Mouse (Mus musculus): ENCODE results near the gene Cers2. TPM values are rescaled to one million over a fixed set of nuclear protein-coding genes. Genes with fewer than 3 reads are reported as not detected.

Gene Cers2
- polyA plus RNA-seq, 1 experiment: 116 TPM

DNA sequence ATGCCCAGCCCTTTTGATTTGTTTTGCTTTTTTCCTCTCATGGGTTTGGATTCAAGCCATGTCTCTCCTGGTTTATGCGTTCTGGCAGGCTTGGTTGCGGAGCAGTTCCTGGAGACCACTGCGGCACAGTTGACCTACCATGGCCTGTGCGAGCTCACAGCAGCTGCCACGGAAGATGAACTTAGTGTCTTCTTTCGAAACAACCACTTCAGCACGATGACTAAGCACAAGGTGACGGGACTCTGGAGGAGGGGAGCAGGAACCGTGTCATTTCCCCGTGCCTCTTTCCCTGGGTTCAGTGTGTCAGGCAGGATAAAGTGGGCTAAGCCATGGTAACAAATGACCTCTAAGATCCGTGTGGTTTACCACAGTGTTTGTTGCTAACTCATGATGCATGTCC lies 21.1 kb upstream of the Cers2 start:
- TF ChIP-seq CEBPB (IDR thresholded peaks at IDR 0.05; ENCODE audit: insufficient read depth, poor library complexity, severe bottlenecking) (peak; percentile 62; the same call in 1 of the 2 replicates), POLR2A (IDR thresholded peaks at IDR 0.05; ENCODE audit: insufficient read length, low read depth) (no peak), POLR2AphosphoS2 (IDR thresholded peaks at IDR 0.05; ENCODE audit: insufficient read length, low read depth) (no peak), MYOG (IDR thresholded peaks at IDR 0.05; ENCODE audit: control insufficient read depth in 1 of 3, insufficient read depth in 1 of 3, insufficient read length in 2 of 3, low read depth in 2 of 3) (peak; percentile 73 to 92 (median 76)), TCF12 (IDR thresholded peaks at IDR 0.05; ENCODE audit: insufficient read depth, poor library complexity, severe bottlenecking) (no peak), MAX (IDR thresholded peaks at IDR 0.05; ENCODE audit: low read depth) (no peak), TCF3 (IDR thresholded peaks at IDR 0.05; ENCODE audit: insufficient read length, low read depth) (peak; percentile 42), MYOD1 (IDR thresholded peaks at IDR 0.05; ENCODE audit: control insufficient read depth in 1 of 3, insufficient read length in 2 of 3, low read depth in 2 of 3) (peak; percentile 59 to 95 (median 85)), USF1 (IDR thresholded peaks at IDR 0.05; ENCODE audit: low read depth) (no peak), REST (IDR thresholded peaks at IDR 0.05; ENCODE audit: insufficient read depth, insufficient read length) (no peak), SRF (IDR thresholded peaks at IDR 0.05; ENCODE audit: control insufficient read depth, insufficient read length, low read depth) (no peak), E2F4 (IDR thresholded peaks at IDR 0.05; ENCODE audit: insufficient read depth) (no peak)
- H3K36me3 ChIP-seq (ENCODE audit: control insufficient read depth, insufficient read depth): peaks cover 11% of the 10 kb centered on the region
- no peaks in the 10 kb centered on the region for H3K79me2 ChIP-seq (ENCODE audit: control insufficient read depth, insufficient read depth)
- H3ac ChIP-seq (ENCODE audit: control insufficient read depth, insufficient read length): no peak overlapping the region
- no peaks in the 10 kb centered on the region for H3K27me3 ChIP-seq (ENCODE audit: control insufficient read depth, insufficient read depth, insufficient read length)
- H3K4me3 ChIP-seq: no peak overlapping the region
- H3K4me2 ChIP-seq (ENCODE audit: low read depth): peak overlapping the region; percentile 49

DNA sequence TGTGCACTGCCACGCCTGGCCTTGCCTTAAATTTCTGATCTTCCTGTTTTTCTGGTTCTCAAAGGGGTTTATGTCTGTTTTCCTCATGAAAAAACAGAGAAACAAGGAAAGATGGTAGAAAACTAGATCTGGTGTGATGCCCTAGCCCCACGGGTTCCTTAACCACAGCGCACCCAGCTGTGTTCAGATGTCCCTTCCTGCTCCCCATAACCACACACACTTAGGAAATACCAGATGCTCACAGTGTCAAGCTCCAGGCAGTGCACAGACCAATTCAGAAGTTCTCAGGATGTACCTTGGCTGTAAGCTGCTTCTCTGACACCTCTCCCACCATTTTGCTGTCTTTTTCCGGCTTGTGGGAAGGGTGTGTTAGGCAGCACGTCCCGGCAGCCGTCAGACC lies 20.3 kb upstream of the Cers2 start:
- no peaks in the 10 kb centered on the region for H3K79me2 ChIP-seq (ENCODE audit: control insufficient read depth, insufficient read depth)
- TF ChIP-seq REST (IDR thresholded peaks at IDR 0.05; ENCODE audit: insufficient read depth, insufficient read length) (no peak), TCF3 (IDR thresholded peaks at IDR 0.05; ENCODE audit: insufficient read length, low read depth) (no peak), POLR2A (IDR thresholded peaks at IDR 0.05; ENCODE audit: insufficient read length, low read depth) (no peak), CEBPB (IDR thresholded peaks at IDR 0.05; ENCODE audit: insufficient read depth, poor library complexity, severe bottlenecking) (no peak), TCF12 (IDR thresholded peaks at IDR 0.05; ENCODE audit: insufficient read depth, poor library complexity, severe bottlenecking) (no peak), MAX (IDR thresholded peaks at IDR 0.05; ENCODE audit: low read depth) (no peak), E2F4 (IDR thresholded peaks at IDR 0.05; ENCODE audit: insufficient read depth) (no peak), POLR2AphosphoS2 (IDR thresholded peaks at IDR 0.05; ENCODE audit: insufficient read length, low read depth) (no peak), USF1 (IDR thresholded peaks at IDR 0.05; ENCODE audit: low read depth) (no peak), MYOD1 (IDR thresholded peaks at IDR 0.05; ENCODE audit: control insufficient read depth in 1 of 3, insufficient read length in 2 of 3, low read depth in 2 of 3) (no peak)
- no peak overlapping the region for H3ac ChIP-seq (ENCODE audit: control insufficient read depth, insufficient read length)
- no peak overlapping the region for H3K4me2 ChIP-seq (ENCODE audit: low read depth)
- peaks cover 11% of the 10 kb centered on the region for H3K36me3 ChIP-seq (ENCODE audit: control insufficient read depth, insufficient read depth)
- H3K4me3 ChIP-seq: no peak overlapping the region
- no peaks in the 10 kb centered on the region for H3K27me3 ChIP-seq (ENCODE audit: control insufficient read depth, insufficient read depth, insufficient read length)

DNA sequence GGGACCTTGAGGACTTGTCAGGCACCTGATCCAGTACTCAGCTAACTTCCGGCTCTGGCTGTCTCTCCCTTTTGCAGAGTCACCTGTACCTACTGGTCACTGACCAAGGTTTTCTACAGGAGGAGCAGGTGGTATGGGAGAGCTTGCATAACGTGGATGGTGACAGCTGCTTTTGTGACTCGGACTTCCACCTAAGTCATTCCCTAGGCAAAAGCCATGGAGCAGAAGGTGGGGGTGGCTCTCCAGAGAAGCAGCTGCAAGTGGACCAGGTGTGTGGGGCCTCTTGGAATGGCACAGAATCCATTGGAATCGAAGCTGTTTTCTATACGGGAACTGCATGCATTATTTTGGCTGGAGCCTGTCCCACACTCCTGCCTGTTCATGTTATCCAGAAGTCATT lies 19.9 kb upstream of the Cers2 start:
- no peak for TF ChIP-seq SRF (IDR thresholded peaks at IDR 0.05; ENCODE audit: control insufficient read depth, insufficient read length, low read depth)
- no peak for TF ChIP-seq MAX (IDR thresholded peaks at IDR 0.05; ENCODE audit: low read depth)
- peak in 1 of 3 experiments; percentile 67 for TF ChIP-seq MYOG (IDR thresholded peaks at IDR 0.05; ENCODE audit: control insufficient read depth in 1 of 3, insufficient read depth in 1 of 3, insufficient read length in 2 of 3, low read depth in 2 of 3)
- no peak for TF ChIP-seq POLR2A (IDR thresholded peaks at IDR 0.05; ENCODE audit: insufficient read length, low read depth)
- TF ChIP-seq CEBPB (IDR thresholded peaks at IDR 0.05; ENCODE audit: insufficient read depth, poor library complexity, severe bottlenecking): no peak
- TF ChIP-seq TCF12 (IDR thresholded peaks at IDR 0.05; ENCODE audit: insufficient read depth, poor library complexity, severe bottlenecking): no peak
- no peak for TF ChIP-seq E2F4 (IDR thresholded peaks at IDR 0.05; ENCODE audit: insufficient read depth)
- peak in 1 of 3 experiments; percentile 73 for TF ChIP-seq MYOD1 (IDR thresholded peaks at IDR 0.05; ENCODE audit: control insufficient read depth in 1 of 3, insufficient read length in 2 of 3, low read depth in 2 of 3)
- no peak for TF ChIP-seq TCF3 (IDR thresholded peaks at IDR 0.05; ENCODE audit: insufficient read length, low read depth)
- H3K4me2 ChIP-seq (ENCODE audit: low read depth): no peak overlapping the region
- peaks cover 11% of the 10 kb centered on the region for H3K36me3 ChIP-seq (ENCODE audit: control insufficient read depth, insufficient read depth)
- H3ac ChIP-seq (ENCODE audit: control insufficient read depth, insufficient read length): no peak overlapping the region
- no peak overlapping the region for H3K4me3 ChIP-seq
- no peaks in the 10 kb centered on the region for H3K27me3 ChIP-seq (ENCODE audit: control insufficient read depth, insufficient read depth, insufficient read length)
- H3K79me2 ChIP-seq (ENCODE audit: control insufficient read depth, insufficient read depth): no peaks in the 10 kb centered on the region

DNA sequence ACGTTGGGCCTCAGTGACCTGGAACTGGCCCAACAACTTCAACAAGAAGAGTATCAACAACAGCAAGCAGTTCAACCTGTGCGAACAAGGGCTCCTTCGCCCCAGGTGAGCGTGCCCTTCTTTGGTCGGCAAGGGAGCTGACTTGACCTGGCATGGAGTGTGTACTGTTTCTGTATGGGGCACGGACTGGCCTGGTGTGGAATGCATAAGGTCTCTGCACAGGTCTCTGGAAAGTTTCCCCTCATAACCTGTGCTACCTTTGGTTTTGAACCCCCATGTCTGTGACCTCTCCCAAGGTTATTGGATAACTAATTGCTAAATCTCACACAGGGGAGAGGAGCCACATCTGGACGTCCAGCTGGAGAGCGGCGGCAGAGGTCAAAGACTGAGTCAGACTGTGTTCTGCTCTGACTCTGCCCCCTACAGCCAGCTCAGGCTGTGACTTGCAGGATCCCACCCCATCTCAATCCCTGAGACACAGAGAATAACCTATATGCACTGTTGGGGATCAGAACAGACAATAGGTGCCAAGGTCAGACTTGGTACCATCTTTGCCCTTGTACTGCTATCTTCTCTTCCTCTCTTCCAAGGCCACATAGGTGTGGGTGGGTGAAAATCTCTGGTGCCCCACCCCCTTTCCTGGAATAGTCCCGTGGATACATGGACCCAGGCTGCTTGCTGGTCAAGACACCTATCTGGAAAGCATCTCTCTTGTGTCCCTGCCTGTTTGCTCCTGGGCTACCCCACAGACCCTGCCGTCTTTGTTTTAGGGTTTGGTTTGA lies 19.1 kb upstream of the Cers2 start:
- TF ChIP-seq TCF3 (IDR thresholded peaks at IDR 0.05; ENCODE audit: insufficient read length, low read depth): no peak
- TF ChIP-seq TCF12 (IDR thresholded peaks at IDR 0.05; ENCODE audit: insufficient read depth, poor library complexity, severe bottlenecking): no peak
- TF ChIP-seq POLR2A (IDR thresholded peaks at IDR 0.05; ENCODE audit: insufficient read length, low read depth): no peak
- no peak for TF ChIP-seq E2F4 (IDR thresholded peaks at IDR 0.05; ENCODE audit: insufficient read depth)
- no peak for TF ChIP-seq POLR2AphosphoS2 (IDR thresholded peaks at IDR 0.05; ENCODE audit: insufficient read length, low read depth)
- TF ChIP-seq MYOG (IDR thresholded peaks at IDR 0.05; ENCODE audit: control insufficient read depth in 1 of 3, insufficient read depth in 1 of 3, insufficient read length in 2 of 3, low read depth in 2 of 3): no peak
- no peak for TF ChIP-seq SRF (IDR thresholded peaks at IDR 0.05; ENCODE audit: control insufficient read depth, insufficient read length, low read depth)
- TF ChIP-seq USF1 (IDR thresholded peaks at IDR 0.05; ENCODE audit: low read depth): no peak
- TF ChIP-seq REST (IDR thresholded peaks at IDR 0.05; ENCODE audit: insufficient read depth, insufficient read length): no peak
- no peak for TF ChIP-seq MYOD1 (IDR thresholded peaks at IDR 0.05; ENCODE audit: control insufficient read depth in 1 of 3, insufficient read length in 2 of 3, low read depth in 2 of 3)
- TF ChIP-seq MAX (IDR thresholded peaks at IDR 0.05; ENCODE audit: low read depth): no peak
- no peak for TF ChIP-seq CEBPB (IDR thresholded peaks at IDR 0.05; ENCODE audit: insufficient read depth, poor library complexity, severe bottlenecking)
- Histone ChIP-seq H3ac (ENCODE audit: control insufficient read depth, insufficient read length) (no peak overlapping the region), H3K36me3 (ENCODE audit: control insufficient read depth, insufficient read depth) (peaks cover 11% of the 10 kb centered on the region), H3K4me3 (no peak overlapping the region), H3K79me2 (ENCODE audit: control insufficient read depth, insufficient read depth) (no peaks in the 10 kb centered on the region), H3K4me2 (ENCODE audit: low read depth) (no peak overlapping the region), H3K27me3 (ENCODE audit: control insufficient read depth, insufficient read depth, insufficient read length) (no peaks in the 10 kb centered on the region)

All from myocyte (in vitro differentiated cells).